Comparison of ENCODE assay signal across 11 mouse cellular contexts in the genomic region with DNA sequence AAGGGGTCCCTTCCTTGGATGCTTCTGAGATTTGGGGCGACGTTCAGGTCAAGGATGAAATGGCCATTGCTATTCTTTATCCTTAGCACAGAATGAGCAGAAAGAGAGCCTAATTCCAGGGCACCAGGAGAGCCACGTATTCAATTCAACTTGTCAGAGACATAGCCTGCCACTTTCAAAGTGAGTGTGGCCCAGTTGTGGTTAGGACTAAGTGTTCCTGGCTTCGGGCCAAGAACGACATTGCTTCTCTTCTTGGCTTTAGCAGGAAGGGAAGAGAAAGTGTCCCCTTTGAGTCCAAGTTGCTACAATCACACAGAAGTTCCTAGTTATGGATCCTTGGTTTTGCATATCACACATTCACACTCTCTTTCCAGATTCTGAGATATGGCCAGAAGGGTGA.
DNase-seq lines count a peak whose midpoint lies in the region; ATAC-seq and TF ChIP-seq lines count a peak whose summit lies in the region.
"Had no signal": no experiment of that assay in that cellular context is flagged by ENCODE, and none has a peak within 500 bp of the region (broad histone marks: within the 10 kb centered on the region; RNA-seq: fewer than 3 reads in every experiment).

No protein-coding gene starts in this region.

- H3K36me3 ChIP-seq in kidney, postnatal 0 days (ENCODE audit: insufficient read depth, low read length) = no peaks in the 10 kb centered on the region
- H3K36me3 ChIP-seq in heart, embryonic 10.5 days = no peaks in the 10 kb centered on the region
- H3K36me3 ChIP-seq: hindbrain, embryonic 13.5 days; lung, embryonic 15.5 days had no signal

- peak; percentile 45 for DNase-seq in kidney, postnatal 0 days (ENCODE audit: low spot score)
- no peak for DNase-seq in kidney, adult 11 months
- DNase-seq in adrenal gland, postnatal 10 days = peak; percentile 41
- DNase-seq in heart, embryonic 10.5 days (ENCODE audit: low spot score) = peak; percentile 86
- peak; percentile 69 for DNase-seq in lung, postnatal 14 days
- no peak for DNase-seq in layer of hippocampus, postnatal 10 days (ENCODE audit: low spot score in 2 of 2)
- DNase-seq in left cerebral cortex, postnatal 36 days (ENCODE audit: low spot score in 2 of 2) = no peak
- DNase-seq: thymus, postnatal 36 days had no signal

- no peaks in the 10 kb centered on the region for H3K9me3 ChIP-seq in kidney, postnatal 0 days (replicated peaks; ENCODE audit: low read length)
- H3K9me3 ChIP-seq in heart, embryonic 10.5 days = no peaks in the 10 kb centered on the region
- H3K9me3 ChIP-seq: hindbrain, embryonic 13.5 days; lung, embryonic 15.5 days had no signal

- TF ChIP-seq CTCF in kidney, postnatal 0 days (IDR thresholded peaks at IDR 0.05; ENCODE audit: low read depth) = no peak

- WGBS in kidney, postnatal 0 days = 65% methylated on average over 5 of the region's 5 CpGs
- WGBS in heart, embryonic 10.5 days = 44% methylated on average over 5 of the region's 5 CpGs

- no peak overlapping the region for H3K4me2 ChIP-seq in kidney, postnatal 0 days (ENCODE audit: low read length)
- H3K4me2 ChIP-seq: hindbrain, embryonic 13.5 days; lung, embryonic 15.5 days had no signal

- H3K27me3 ChIP-seq in kidney, postnatal 0 days (ENCODE audit: insufficient read depth, low read length) = no peaks in the 10 kb centered on the region
- no peaks in the 10 kb centered on the region for H3K27me3 ChIP-seq in heart, embryonic 10.5 days (ENCODE audit: insufficient read depth, poor library complexity, severe bottlenecking)
- H3K27me3 ChIP-seq: lung, embryonic 15.5 days had no signal

- ATAC-seq in kidney, postnatal 0 days (replicated peaks; ENCODE audit: low FRiP score, low read depth) = no peak
- ATAC-seq in activated CD4-positive, CD25-positive, alpha-beta regulatory T cell, adult 4 months = no peak

- intact Hi-C loops in left cerebral cortex, postnatal 36 days (cut with DNase I) = no loop called here

- no peak overlapping the region for H3K9ac ChIP-seq in kidney, postnatal 0 days (ENCODE audit: low read depth, low read length)
- H3K9ac ChIP-seq: hindbrain, embryonic 13.5 days; lung, embryonic 15.5 days had no signal

- H3K4me1 ChIP-seq in kidney, postnatal 0 days (replicated peaks; ENCODE audit: insufficient read depth, low read length) = no peaks in the 10 kb centered on the region
- peaks cover 12% of the 10 kb centered on the region for H3K4me1 ChIP-seq in heart, embryonic 10.5 days
- H3K4me1 ChIP-seq: hindbrain, embryonic 13.5 days had no signal

- H3K27ac ChIP-seq in kidney, postnatal 0 days = no peak overlapping the region
- no peak overlapping the region for H3K27ac ChIP-seq in heart, embryonic 10.5 days
- H3K27ac ChIP-seq: hindbrain, embryonic 13.5 days; lung, embryonic 15.5 days had no signal

- H3K4me3 ChIP-seq in kidney, postnatal 0 days (replicated peaks; ENCODE audit: low read depth, low read length) = no peak overlapping the region
- H3K4me3 ChIP-seq in heart, embryonic 10.5 days = no peak overlapping the region
- H3K4me3 ChIP-seq: hindbrain, embryonic 13.5 days; lung, embryonic 15.5 days had no signal

Comparison
In these comparisons a context has a peak if more than half of its experiments do, and no peak if none do; other contexts are left out.
1. DNase-seq: peak in kidney, postnatal 0 days (single experiment), adrenal gland, postnatal 10 days (single experiment), heart, embryonic 10.5 days (single experiment) and lung, postnatal 14 days (single experiment); none in kidney, adult 11 months (single experiment), layer of hippocampus, postnatal 10 days (0 of 2) and left cerebral cortex, postnatal 36 days (0 of 2).